In genomic region chr4:154567942-154568341, GRCm38 (mm10) we compare ENCODE assay signal across 18 mouse cellular contexts.
DNase-seq lines count a peak whose midpoint lies in the region; ATAC-seq and TF ChIP-seq lines count a peak whose summit lies in the region.
"Had no signal": no experiment of that assay in that cellular context is flagged by ENCODE, and none has a peak within 500 bp of the region (broad histone marks: within the 10 kb centered on the region; RNA-seq: fewer than 3 reads in every experiment).

No protein-coding gene starts in this region.

- DNase-seq in forebrain, embryonic 10.5 days (ENCODE audit: extremely low spot score, low spot score), result no peak
- no peak for DNase-seq in forebrain, postnatal 0 days
- no peak for DNase-seq in layer of hippocampus, adult 2 months (ENCODE audit: low spot score in 2 of 2)
- DNase-seq in layer of hippocampus, adult 8-10 months (ENCODE audit: low spot score in 2 of 2), result no peak
- no peak for DNase-seq in stomach, postnatal 0 days (ENCODE audit: low spot score)
- DNase-seq in cerebellum, adult 2 months, result no peak
- DNase-seq in adrenal gland, adult 18-20 months (ENCODE audit: low spot score in 2 of 2), result no peak
- DNase-seq: adrenal gland, adult 2 months; cerebellum, postnatal 14 days; heart, adult 18-20 months; kidney, adult 11 months; right cerebral cortex, postnatal 4 days; thymus, postnatal 4 days had no signal

- H3K9ac ChIP-seq in forebrain, postnatal 0 days, result no peak overlapping the region
- 0 out of 2 replicates have a peak overlapping the region, but pooled peaks have one; percentile 6 for H3K9ac ChIP-seq in stomach, embryonic 16.5 days (ENCODE audit: low read length)
- no peak overlapping the region for H3K9ac ChIP-seq in stomach, postnatal 0 days (ENCODE audit: low read length)
- H3K9ac ChIP-seq: hindbrain, embryonic 15.5 days had no signal

- no peak overlapping the region for H3K4me2 ChIP-seq in forebrain, postnatal 0 days (ENCODE audit: low read depth)
- H3K4me2 ChIP-seq in stomach, embryonic 16.5 days (ENCODE audit: low read depth, low read length), result no peak overlapping the region
- H3K4me2 ChIP-seq in stomach, postnatal 0 days (replicated peaks; ENCODE audit: low read depth), result no peak overlapping the region

- H3K4me1 ChIP-seq in forebrain, embryonic 10.5 days, result peaks cover 97% of the 10 kb centered on the region
- 0 out of 2 replicates have a peak, but pooled peaks cover 8% of the 10 kb centered on the region for H3K4me1 ChIP-seq in forebrain, postnatal 0 days (ENCODE audit: insufficient read depth)
- peaks cover 8% of the 10 kb centered on the region for H3K4me1 ChIP-seq in stomach, embryonic 16.5 days (ENCODE audit: control insufficient read depth, insufficient read depth, low read length)
- no peaks in the 10 kb centered on the region for H3K4me1 ChIP-seq in stomach, postnatal 0 days (replicated peaks; ENCODE audit: control insufficient read depth, insufficient read depth)
- no peaks in the 10 kb centered on the region for H3K4me1 ChIP-seq in cerebellum, adult 2 months (ENCODE audit: control insufficient read depth, insufficient read depth, low read length)

- no peaks in the 10 kb centered on the region for H3K9me3 ChIP-seq in forebrain, embryonic 10.5 days
- H3K9me3 ChIP-seq in forebrain, postnatal 0 days (ENCODE audit: low read length), result no peaks in the 10 kb centered on the region
- H3K9me3 ChIP-seq in stomach, embryonic 16.5 days (replicated peaks; ENCODE audit: control insufficient read depth, low read length), result no peaks in the 10 kb centered on the region
- no peaks in the 10 kb centered on the region for H3K9me3 ChIP-seq in stomach, postnatal 0 days (ENCODE audit: control insufficient read depth, low read length)
- H3K9me3 ChIP-seq: hindbrain, embryonic 15.5 days had no signal

- H3K4me3 ChIP-seq in forebrain, embryonic 10.5 days, result no peak overlapping the region
- H3K4me3 ChIP-seq in forebrain, postnatal 0 days (ENCODE audit: low read depth, low read length), result no peak overlapping the region
- no peak overlapping the region for H3K4me3 ChIP-seq in layer of hippocampus, adult 2 months
- no peak overlapping the region for H3K4me3 ChIP-seq in stomach, embryonic 16.5 days (replicated peaks; ENCODE audit: low read length)
- no peak overlapping the region for H3K4me3 ChIP-seq in stomach, postnatal 0 days (ENCODE audit: low read depth, low read length)
- no peak overlapping the region for H3K4me3 ChIP-seq in cerebellum, adult 2 months (replicated peaks; ENCODE audit: insufficient read depth, low read depth, low read length)
- H3K4me3 ChIP-seq: hindbrain, embryonic 15.5 days; left cerebral cortex, adult 2 months had no signal

- H3K27ac ChIP-seq in forebrain, embryonic 10.5 days, result peak overlapping the region; percentile 65
- H3K27ac ChIP-seq in forebrain, postnatal 0 days (ENCODE audit: low read depth, low read length), result no peak overlapping the region
- H3K27ac ChIP-seq in layer of hippocampus, adult 2 months, result peak overlapping the region; percentile 76; the same call in 1 of the 2 replicates
- H3K27ac ChIP-seq in stomach, embryonic 16.5 days (ENCODE audit: low read length), result no peak overlapping the region
- no peak overlapping the region; the same call in 1 of the 2 replicates for H3K27ac ChIP-seq in stomach, postnatal 0 days (replicated peaks)
- H3K27ac ChIP-seq in cerebellum, adult 2 months (ENCODE audit: insufficient read depth, low read length), result no peak overlapping the region
- H3K27ac ChIP-seq: hindbrain, embryonic 15.5 days; kidney, postnatal 0 days; left cerebral cortex, adult 2 months had no signal

- H3K27me3 ChIP-seq in forebrain, embryonic 10.5 days (ENCODE audit: poor library complexity, severe bottlenecking), result peaks cover 49% of the 10 kb centered on the region
- no peaks in the 10 kb centered on the region for H3K27me3 ChIP-seq in forebrain, postnatal 0 days (ENCODE audit: insufficient read depth, low read length)
- H3K27me3 ChIP-seq in stomach, embryonic 16.5 days (ENCODE audit: control insufficient read depth, insufficient read depth, low read length), result no peaks in the 10 kb centered on the region
- no peaks in the 10 kb centered on the region for H3K27me3 ChIP-seq in stomach, postnatal 0 days (ENCODE audit: control insufficient read depth, insufficient read depth, low read length)
- no peaks in the 10 kb centered on the region for H3K27me3 ChIP-seq in cerebellum, adult 2 months (ENCODE audit: control insufficient read depth, insufficient read depth, low read length)
- H3K27me3 ChIP-seq: CH12.LX; hindbrain, embryonic 15.5 days had no signal

- no peak for TF ChIP-seq POLR2A in cerebellum, adult 2 months (IDR thresholded peaks at IDR 0.05; ENCODE audit: borderline replicate concordance, insufficient read depth, low read length)

- no peak for TF ChIP-seq EP300 in stomach, postnatal 0 days (optimal IDR thresholded peaks at IDR 0.05)

- WGBS in forebrain, embryonic 10.5 days, result 38% methylated on average over 11 of the region's 11 CpGs
- 46% methylated on average over 10 of the region's 11 CpGs for WGBS in forebrain, postnatal 0 days
- WGBS in stomach, embryonic 16.5 days, result 33% methylated on average over 11 of the region's 11 CpGs
- 34% methylated on average over 11 of the region's 11 CpGs for WGBS in stomach, postnatal 0 days
- WGBS in cerebellum, adult 2 months, result 71% methylated on average over 11 of the region's 11 CpGs

- no peak for ATAC-seq in forebrain, postnatal 0 days
- ATAC-seq in stomach, embryonic 16.5 days (ENCODE audit: insufficient read depth, low FRiP score), result no peak
- no peak for ATAC-seq in stomach, postnatal 0 days (ENCODE audit: low FRiP score, low TSS enrichment)

- TF ChIP-seq CTCF in forebrain, postnatal 0 days (IDR thresholded peaks at IDR 0.05; ENCODE audit: low read depth), result no peak
- no peak for TF ChIP-seq CTCF in layer of hippocampus, adult 2 months (conservative IDR thresholded peaks at IDR 0.05)
- no peak for TF ChIP-seq CTCF in stomach, postnatal 0 days (IDR thresholded peaks at IDR 0.05; ENCODE audit: low read depth)
- no peak for TF ChIP-seq CTCF in cerebellum, adult 2 months (IDR thresholded peaks at IDR 0.05; ENCODE audit: borderline replicate concordance, insufficient read depth, low read depth, low read length)

- H3K36me3 ChIP-seq in forebrain, embryonic 10.5 days (replicated peaks), result peaks cover 21% of the 10 kb centered on the region
- H3K36me3 ChIP-seq in forebrain, postnatal 0 days (ENCODE audit: insufficient read depth), result no peaks in the 10 kb centered on the region
- no peaks in the 10 kb centered on the region for H3K36me3 ChIP-seq in stomach, embryonic 16.5 days (ENCODE audit: control insufficient read depth, insufficient read depth, low read length)
- H3K36me3 ChIP-seq in stomach, postnatal 0 days (ENCODE audit: control insufficient read depth, insufficient read depth, low read length), result no peaks in the 10 kb centered on the region
- H3K36me3 ChIP-seq: hindbrain, embryonic 15.5 days had no signal

Comparison
In these comparisons a context has a peak if more than half of its experiments do, and no peak if none do; other contexts are left out.
1. H3K27ac ChIP-seq: peak in forebrain, embryonic 10.5 days (single experiment) and layer of hippocampus, adult 2 months (single experiment); none in forebrain, postnatal 0 days (single experiment), stomach, embryonic 16.5 days (single experiment), stomach, postnatal 0 days (single experiment) and cerebellum, adult 2 months (single experiment).